Mouse (Mus musculus): ENCODE data around the gene Gpnmb. TPM values are rescaled to one million over a fixed set of nuclear protein-coding genes. Genes with fewer than 3 reads are reported as not detected.

Gene Gpnmb
- polyA plus RNA-seq, 1 experiment = 0.88 TPM

DNA sequence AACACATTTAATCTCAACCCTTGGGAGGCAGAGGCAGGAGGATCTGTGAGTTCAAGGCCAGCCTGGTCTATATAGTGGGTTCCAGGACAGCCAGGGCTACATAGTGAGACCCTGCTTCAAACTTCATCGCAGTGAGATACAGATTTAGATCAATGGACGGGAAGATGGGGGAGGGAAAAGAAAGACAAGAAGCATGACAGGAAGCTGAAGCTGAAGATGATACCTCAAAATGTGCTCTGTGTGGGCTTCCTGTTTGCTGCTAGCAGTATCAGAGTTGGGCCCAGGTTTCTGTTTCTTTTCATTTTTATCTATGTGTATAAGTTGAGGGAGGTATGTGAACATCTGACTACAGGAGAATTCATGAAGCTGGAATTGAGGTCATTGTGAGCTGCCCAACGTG is 22.9 kb upstream of the Gpnmb start:
- no peak overlapping the region for H3ac ChIP-seq (ENCODE audit: control insufficient read depth, insufficient read length, low read depth)
- TF ChIP-seq MYOG (IDR thresholded peaks at IDR 0.05; ENCODE audit: control insufficient read depth, extremely low read depth, insufficient read length) = no peak
- no peak for TF ChIP-seq USF1 (IDR thresholded peaks at IDR 0.05; ENCODE audit: low read depth)
- no peak for TF ChIP-seq CEBPB (IDR thresholded peaks at IDR 0.05; ENCODE audit: low read depth)
- TF ChIP-seq MAX (IDR thresholded peaks at IDR 0.05) = no peak
- TF ChIP-seq CTCF (IDR thresholded peaks at IDR 0.05; ENCODE audit: control insufficient read depth, insufficient read depth, insufficient read length) = no peak
- no peak for TF ChIP-seq FOSL1 (IDR thresholded peaks at IDR 0.05; ENCODE audit: insufficient read depth, low read length, poor library complexity, severe bottlenecking)
- TF ChIP-seq MYOD1 (IDR thresholded peaks at IDR 0.05; ENCODE audit: control insufficient read depth, insufficient read length, low read depth) = no peak
- H3K36me3 ChIP-seq (ENCODE audit: control insufficient read depth, insufficient read depth) = no peaks in the 10 kb centered on the region
- H3K79me2 ChIP-seq (ENCODE audit: control insufficient read depth, insufficient read depth) = no peaks in the 10 kb centered on the region
- no peaks in the 10 kb centered on the region for H3K79me3 ChIP-seq (ENCODE audit: low read depth)
- no peaks in the 10 kb centered on the region for H3K27me3 ChIP-seq (ENCODE audit: control insufficient read depth, insufficient read depth, insufficient read length)
- H3K4me3 ChIP-seq (ENCODE audit: insufficient read depth, poor library complexity, severe bottlenecking) = no peak overlapping the region

DNA sequence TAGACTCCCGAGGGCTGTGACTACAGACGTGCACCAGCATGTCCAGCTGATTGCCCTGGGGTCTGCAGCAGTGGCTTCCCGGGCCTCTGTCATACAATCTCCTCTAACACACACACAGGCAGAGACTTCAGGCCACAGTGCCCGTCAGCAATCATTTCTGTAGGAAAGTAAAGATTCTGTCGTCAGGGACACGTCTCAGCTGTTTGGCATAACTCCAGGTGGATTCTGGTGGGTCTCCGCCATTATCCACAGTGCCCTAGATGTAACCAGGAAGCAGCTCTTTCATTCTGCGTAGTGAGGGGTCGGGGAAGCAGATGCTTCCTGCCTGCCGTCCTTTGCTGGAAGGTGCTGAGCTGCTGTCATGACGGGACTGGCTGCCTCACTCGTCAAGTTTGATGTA is 19.2 kb upstream of the Gpnmb start:
- Histone ChIP-seq H3K79me2 (ENCODE audit: control insufficient read depth, insufficient read depth) (no peaks in the 10 kb centered on the region), H3ac (ENCODE audit: control insufficient read depth, insufficient read length, low read depth) (no peak overlapping the region), H3K27me3 (ENCODE audit: control insufficient read depth, insufficient read depth, insufficient read length) (no peaks in the 10 kb centered on the region), H3K4me3 (ENCODE audit: insufficient read depth, poor library complexity, severe bottlenecking) (no peak overlapping the region), H3K36me3 (ENCODE audit: control insufficient read depth, insufficient read depth) (no peaks in the 10 kb centered on the region), H3K79me3 (ENCODE audit: low read depth) (no peaks in the 10 kb centered on the region)
- TF ChIP-seq MYOG (IDR thresholded peaks at IDR 0.05; ENCODE audit: control insufficient read depth, extremely low read depth, insufficient read length) (no peak), CEBPB (IDR thresholded peaks at IDR 0.05; ENCODE audit: low read depth) (no peak), USF1 (IDR thresholded peaks at IDR 0.05; ENCODE audit: low read depth) (no peak), CTCF (IDR thresholded peaks at IDR 0.05; ENCODE audit: control insufficient read depth, insufficient read depth, insufficient read length) (no peak), FOSL1 (IDR thresholded peaks at IDR 0.05; ENCODE audit: insufficient read depth, low read length, poor library complexity, severe bottlenecking) (no peak), MAX (IDR thresholded peaks at IDR 0.05) (no peak), MYOD1 (IDR thresholded peaks at IDR 0.05; ENCODE audit: control insufficient read depth, insufficient read length, low read depth) (no peak)

DNA sequence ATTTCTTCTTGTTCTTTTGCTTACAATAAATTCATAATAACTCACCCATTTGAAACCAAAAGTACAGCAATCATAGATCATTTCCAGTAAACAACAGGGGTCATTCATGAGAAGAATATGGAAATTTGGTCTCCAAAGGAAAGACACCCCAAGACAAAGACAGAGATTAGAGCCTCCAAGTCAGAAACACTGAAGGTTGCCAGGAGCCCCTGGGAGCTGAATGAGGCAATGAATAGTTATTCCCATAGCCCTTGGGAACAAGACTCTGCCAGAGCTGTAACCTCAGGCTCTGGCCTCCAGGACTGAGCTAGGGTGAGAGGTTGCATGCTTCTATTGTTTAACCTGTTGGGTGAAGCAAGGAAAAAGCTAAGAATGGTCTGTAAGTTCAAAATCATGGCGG is 17.0 kb upstream of the Gpnmb start:
- Histone ChIP-seq H3K79me2 (ENCODE audit: control insufficient read depth, insufficient read depth) (no peaks in the 10 kb centered on the region), H3K79me3 (ENCODE audit: low read depth) (no peaks in the 10 kb centered on the region), H3ac (ENCODE audit: control insufficient read depth, insufficient read length, low read depth) (no peak overlapping the region), H3K4me3 (ENCODE audit: insufficient read depth, poor library complexity, severe bottlenecking) (no peak overlapping the region), H3K36me3 (ENCODE audit: control insufficient read depth, insufficient read depth) (no peaks in the 10 kb centered on the region), H3K27me3 (ENCODE audit: control insufficient read depth, insufficient read depth, insufficient read length) (no peaks in the 10 kb centered on the region)
- TF ChIP-seq MAX (IDR thresholded peaks at IDR 0.05) (no peak), CEBPB (IDR thresholded peaks at IDR 0.05; ENCODE audit: low read depth) (no peak), MYOD1 (IDR thresholded peaks at IDR 0.05; ENCODE audit: control insufficient read depth, insufficient read length, low read depth) (no peak)

DNA sequence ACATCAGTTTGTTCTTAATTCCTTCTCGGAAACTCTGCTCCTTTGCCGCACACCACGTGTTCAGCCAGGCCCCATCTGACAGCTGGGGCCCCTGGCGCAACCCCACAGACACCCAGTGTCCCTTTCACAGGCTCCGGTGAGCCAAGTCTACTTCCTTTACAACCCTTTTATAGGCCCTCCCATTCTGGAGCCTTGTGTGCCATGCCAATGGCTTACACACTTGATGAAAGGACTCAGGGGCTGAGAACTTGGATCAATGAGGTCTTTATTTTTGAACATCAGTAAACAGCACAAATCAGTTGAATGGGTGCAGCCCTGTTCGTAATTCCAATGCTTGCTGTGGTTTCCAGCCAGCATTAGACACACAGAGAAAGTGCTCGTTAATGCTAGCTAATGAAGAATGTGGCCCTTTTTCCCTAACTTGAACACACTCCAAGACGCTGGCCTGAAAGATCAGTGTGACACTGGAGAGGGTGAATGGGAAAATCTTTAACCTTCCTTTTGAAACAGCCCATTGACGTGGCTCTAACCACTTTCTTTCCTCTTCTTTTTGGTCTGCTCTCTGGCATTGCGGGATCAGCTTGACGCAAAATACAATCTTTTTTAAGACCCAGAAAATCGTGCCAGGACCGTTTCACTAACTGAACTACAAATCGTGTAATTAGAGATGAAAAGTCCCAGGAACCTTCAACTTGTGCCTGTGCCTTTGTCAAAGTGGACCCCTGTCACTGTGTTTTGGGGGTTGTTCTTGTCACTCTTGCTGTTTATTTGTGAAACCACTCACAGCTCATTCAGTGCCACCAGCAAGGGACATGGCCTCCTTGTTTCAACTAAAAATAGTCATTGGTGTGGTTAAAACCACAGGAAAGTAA is 15.0 kb upstream of the Gpnmb start:
- no peaks in the 10 kb centered on the region for H3K36me3 ChIP-seq (ENCODE audit: control insufficient read depth, insufficient read depth)
- no peaks in the 10 kb centered on the region for H3K79me3 ChIP-seq (ENCODE audit: low read depth)
- TF ChIP-seq FOSL1 (IDR thresholded peaks at IDR 0.05; ENCODE audit: insufficient read depth, low read length, poor library complexity, severe bottlenecking) (no peak), USF1 (IDR thresholded peaks at IDR 0.05; ENCODE audit: low read depth) (no peak), MYOD1 (IDR thresholded peaks at IDR 0.05; ENCODE audit: control insufficient read depth, insufficient read length, low read depth) (no peak), CEBPB (IDR thresholded peaks at IDR 0.05; ENCODE audit: low read depth) (no peak), CTCF (IDR thresholded peaks at IDR 0.05; ENCODE audit: control insufficient read depth, insufficient read depth, insufficient read length) (no peak), MAX (IDR thresholded peaks at IDR 0.05) (no peak), MYOG (IDR thresholded peaks at IDR 0.05; ENCODE audit: control insufficient read depth, extremely low read depth, insufficient read length) (no peak)

DNA sequence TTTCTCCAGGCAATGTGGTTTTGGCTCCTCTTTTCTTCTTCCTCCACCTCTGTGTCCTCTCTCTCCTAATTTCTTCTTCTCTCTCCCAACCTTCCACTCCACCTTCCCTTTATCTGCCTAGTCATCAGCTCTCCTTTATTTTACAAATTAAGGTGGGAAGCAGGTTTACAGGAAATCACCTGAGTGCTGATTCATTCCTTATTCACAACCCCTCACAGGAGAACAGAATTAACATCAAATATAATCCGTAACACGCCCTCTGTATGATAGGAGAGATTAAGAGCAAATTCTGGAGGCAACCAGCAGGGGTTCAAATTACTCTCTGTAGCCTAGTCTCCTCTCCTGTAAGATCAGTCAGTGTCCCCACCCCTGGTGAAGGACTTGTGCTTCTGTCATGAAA is 14.0 kb upstream of the Gpnmb start:
- Histone ChIP-seq H3K36me3 (ENCODE audit: control insufficient read depth, insufficient read depth) (no peaks in the 10 kb centered on the region), H3ac (ENCODE audit: control insufficient read depth, insufficient read length, low read depth) (no peak overlapping the region), H3K27me3 (ENCODE audit: control insufficient read depth, insufficient read depth, insufficient read length) (no peaks in the 10 kb centered on the region), H3K79me2 (ENCODE audit: control insufficient read depth, insufficient read depth) (no peaks in the 10 kb centered on the region), H3K4me3 (ENCODE audit: insufficient read depth, poor library complexity, severe bottlenecking) (no peak overlapping the region), H3K79me3 (ENCODE audit: low read depth) (no peaks in the 10 kb centered on the region)
- TF ChIP-seq USF1 (IDR thresholded peaks at IDR 0.05; ENCODE audit: low read depth) = no peak
- no peak for TF ChIP-seq MYOD1 (IDR thresholded peaks at IDR 0.05; ENCODE audit: control insufficient read depth, insufficient read length, low read depth)
- no peak for TF ChIP-seq CTCF (IDR thresholded peaks at IDR 0.05; ENCODE audit: control insufficient read depth, insufficient read depth, insufficient read length)
- no peak for TF ChIP-seq MYOG (IDR thresholded peaks at IDR 0.05; ENCODE audit: control insufficient read depth, extremely low read depth, insufficient read length)
- no peak for TF ChIP-seq CEBPB (IDR thresholded peaks at IDR 0.05; ENCODE audit: low read depth)
- TF ChIP-seq MAX (IDR thresholded peaks at IDR 0.05) = no peak
- no peak for TF ChIP-seq FOSL1 (IDR thresholded peaks at IDR 0.05; ENCODE audit: insufficient read depth, low read length, poor library complexity, severe bottlenecking)

More for the DNA sequence above, 15.0 kb upstream of the Gpnmb start:
- no peak overlapping the region for H3K4me3 ChIP-seq (ENCODE audit: insufficient read depth, poor library complexity, severe bottlenecking)
- no peaks in the 10 kb centered on the region for H3K79me2 ChIP-seq (ENCODE audit: control insufficient read depth, insufficient read depth)
- H3K27me3 ChIP-seq (ENCODE audit: control insufficient read depth, insufficient read depth, insufficient read length) = no peaks in the 10 kb centered on the region
- H3ac ChIP-seq (ENCODE audit: control insufficient read depth, insufficient read length, low read depth) = no peak overlapping the region

Measured in C2C12 (cell line).